Mouse (Mus musculus): ENCODE measurements around the gene Ttc39a. TPM values are rescaled to one million over a fixed set of nuclear protein-coding genes. Genes with fewer than 3 reads are reported as not detected.

Ttc39a gene
- polyA plus RNA-seq, 1 experiment from 2014 or later, result 7.2 TPM

- H3K27me3 ChIP-seq, result no peaks in the 10 kb centered on the region
- CTCF ChIA-PET, result interaction anchor here (1.1 to 1.5 kb wide), 3 partner anchors 28 to 232 kb away, joined by 3 to 6 read pairs (median 3); no protein-coding TSS in a partner anchor
- peak; percentile 81 for TF ChIP-seq CTCF (IDR thresholded peaks at IDR 0.05)
- POLR2A ChIA-PET, result no interaction called here
- in situ Hi-C loops (cut with MboI; ENCODE audit: low pct_unique_long_range_greater_than_20kb), result no loop called here
- no peak for DNase-seq (ENCODE audit: low read depth, low spot score)
- ATAC-seq, result no peak
These were observed 31.8 kb downstream of the Ttc39a start for GRCm38 (mm10) chr4:109437913-109438878.

- TF ChIP-seq CTCF (IDR thresholded peaks at IDR 0.05), result peak; percentile 25
- ChIA-PET POLR2A (interaction anchor here (0.9 kb wide), 1 partner anchor 27 kb away, joined by 3 read pairs; no protein-coding TSS in a partner anchor), CTCF (no interaction called here)
- ATAC-seq (no peak), DNase-seq (ENCODE audit: low read depth, low spot score) (no peak)
- in situ Hi-C loops (cut with MboI; ENCODE audit: low pct_unique_long_range_greater_than_20kb), result no loop called here
- no peaks in the 10 kb centered on the region for H3K27me3 ChIP-seq
These were observed 32.7 kb downstream of the Ttc39a start for GRCm38 (mm10) chr4:109439101-109439500.

- DNase-seq (ENCODE audit: low read depth, low spot score) (no peak), ATAC-seq (no peak)
- TF ChIP-seq CTCF (IDR thresholded peaks at IDR 0.05), result no peak
- in situ Hi-C loops (cut with MboI; ENCODE audit: low pct_unique_long_range_greater_than_20kb), result no loop called here
- ChIA-PET POLR2A (interaction anchor here (0.9 kb wide), 2 partner anchors 26 to 36 kb away, joined by 3 read pairs; no protein-coding TSS in a partner anchor), CTCF (interaction anchor here (1.2 kb wide), 1 partner anchor 36 kb away, joined by 4 read pairs; no protein-coding TSS in a partner anchor)
- no peaks in the 10 kb centered on the region for H3K27me3 ChIP-seq
These were observed 33.4 kb downstream of the Ttc39a start for GRCm38 (mm10) chr4:109439825-109440248.

DNA sequence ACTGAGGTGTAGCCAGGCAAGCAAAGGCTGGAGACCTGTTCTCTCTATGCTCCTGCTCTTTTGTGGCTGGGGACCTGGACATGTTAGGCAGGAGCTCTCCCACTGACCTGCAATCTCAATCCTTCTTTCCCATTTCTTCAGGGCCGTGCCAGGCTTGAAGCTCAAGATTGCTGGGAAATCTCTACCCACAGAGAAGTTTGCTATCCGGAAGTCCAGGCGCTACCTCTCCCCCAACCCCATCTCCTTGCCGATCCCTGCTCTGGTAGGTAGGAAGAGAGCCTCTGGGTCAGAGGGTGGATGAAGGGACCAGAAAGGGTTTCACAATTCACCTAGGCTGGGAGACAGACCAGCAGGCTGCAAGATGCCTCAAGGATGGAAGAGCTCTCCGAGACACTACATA is 34.0 kb downstream of the Ttc39a start:
- no peak for TF ChIP-seq CTCF (IDR thresholded peaks at IDR 0.05)
- DNase-seq (ENCODE audit: low read depth, low spot score) (no peak), ATAC-seq (no peak)
- POLR2A ChIA-PET, result interaction anchor here (0.7 to 0.9 kb wide), 2 partner anchors 30 to 35 kb away, joined by 3 to 4 read pairs; no protein-coding TSS in a partner anchor
- no peaks in the 10 kb centered on the region for H3K27me3 ChIP-seq
- in situ Hi-C loops (cut with MboI; ENCODE audit: low pct_unique_long_range_greater_than_20kb), result no loop called here
- CTCF ChIA-PET, result interaction anchor here (1.1 to 2.2 kb wide), 3 partner anchors 26 to 35 kb away, joined by 3 to 5 read pairs (median 4); no protein-coding TSS in a partner anchor

DNA sequence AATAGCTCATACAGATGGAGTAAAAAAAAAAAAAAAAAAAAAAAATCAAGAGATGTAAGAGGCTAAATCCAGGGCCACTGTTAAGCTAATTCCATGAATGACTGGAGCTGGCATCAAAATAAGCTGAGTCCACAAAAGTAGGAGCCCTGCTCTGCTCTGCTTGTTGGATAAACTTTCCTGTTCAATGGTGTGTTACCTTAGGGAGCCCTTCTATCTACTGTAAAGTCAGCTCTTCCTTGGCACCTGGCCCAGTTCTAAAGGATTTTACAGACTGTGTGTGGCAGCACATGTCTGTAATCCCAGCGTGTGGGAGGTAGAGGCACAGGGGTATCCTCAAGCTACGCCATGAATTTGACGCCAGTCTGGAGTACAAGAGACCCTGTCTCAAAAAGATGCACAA is 34.6 kb downstream of the Ttc39a start:
- POLR2A ChIA-PET, result interaction anchor here (0.7 kb wide), 1 partner anchor 31 kb away, joined by 4 read pairs; no protein-coding TSS in a partner anchor
- in situ Hi-C loops (cut with MboI; ENCODE audit: low pct_unique_long_range_greater_than_20kb), result no loop called here
- no peak for TF ChIP-seq CTCF (IDR thresholded peaks at IDR 0.05)
- DNase-seq (ENCODE audit: low read depth, low spot score) (no peak), ATAC-seq (peak; percentile 47)
- no peaks in the 10 kb centered on the region for H3K27me3 ChIP-seq
- CTCF ChIA-PET, result interaction anchor here (1.1 to 2.2 kb wide), 3 partner anchors 25 to 35 kb away, joined by 3 to 5 read pairs (median 4); no protein-coding TSS in a partner anchor

DNA sequence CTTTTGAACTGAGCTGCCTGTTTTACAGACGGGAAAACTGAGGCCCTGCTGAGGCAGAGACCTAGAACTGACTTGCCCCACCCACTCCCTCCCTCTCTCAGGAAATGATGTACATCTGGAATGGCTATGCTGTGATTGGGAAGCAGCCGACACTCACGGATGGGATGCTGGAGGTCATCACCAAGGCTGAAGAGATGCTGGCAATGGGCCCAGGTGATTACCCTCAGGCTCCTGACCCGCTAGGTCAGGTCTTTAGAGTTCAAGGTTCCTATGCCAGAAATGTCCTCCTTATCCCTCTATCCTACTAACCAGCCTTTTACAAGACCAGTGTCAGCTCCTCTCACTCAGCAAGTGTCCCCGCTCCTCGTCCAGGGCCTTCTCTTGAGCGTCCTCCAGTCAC is 35.7 kb downstream of the Ttc39a start:
- TF ChIP-seq CTCF (IDR thresholded peaks at IDR 0.05), result no peak
- H3K27me3 ChIP-seq, result no peaks in the 10 kb centered on the region
- in situ Hi-C loops (cut with MboI; ENCODE audit: low pct_unique_long_range_greater_than_20kb), result no loop called here
- ATAC-seq (no peak), DNase-seq (ENCODE audit: low read depth, low spot score) (no peak)
- ChIA-PET CTCF (interaction anchor here (1.3 to 2.2 kb wide), 2 partner anchors 18 to 26 kb away, joined by 4 to 5 read pairs; no protein-coding TSS in a partner anchor), POLR2A (interaction anchor here (1.0 kb wide), 1 partner anchor 11 kb away, joined by 4 read pairs; no protein-coding TSS in a partner anchor)

DNA sequence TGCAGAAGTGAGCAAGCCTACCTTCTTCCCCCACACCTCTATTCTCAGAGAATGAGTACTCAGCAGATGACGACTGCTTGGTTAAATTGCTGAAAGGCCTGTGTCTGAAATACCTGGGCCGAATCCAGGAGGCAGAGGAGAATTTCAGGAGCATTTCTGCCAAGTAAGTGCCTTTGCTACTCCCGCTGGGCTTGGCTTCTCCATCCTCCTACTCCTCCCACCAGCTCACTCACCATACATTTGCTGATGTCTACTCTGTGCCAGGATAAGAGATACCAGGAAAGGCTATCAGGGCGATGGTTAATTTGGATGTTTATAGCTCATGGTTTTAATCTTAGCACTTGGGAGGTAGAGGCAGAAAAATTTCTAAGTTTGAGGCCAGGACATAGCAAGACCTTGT is 36.2 kb downstream of the Ttc39a start:
- DNase-seq (ENCODE audit: low read depth, low spot score) (no peak), ATAC-seq (no peak)
- in situ Hi-C loops (cut with MboI; ENCODE audit: low pct_unique_long_range_greater_than_20kb), result no loop called here
- CTCF ChIA-PET, result interaction anchor here (1.3 kb wide), 1 partner anchor 18 kb away, joined by 4 read pairs; no protein-coding TSS in a partner anchor
- H3K27me3 ChIP-seq, result no peaks in the 10 kb centered on the region
- POLR2A ChIA-PET, result interaction anchor here (0.6 kb wide), 2 partner anchors 26 to 56 kb away, joined by 3 to 4 read pairs; no protein-coding TSS in a partner anchor
- TF ChIP-seq CTCF (IDR thresholded peaks at IDR 0.05), result no peak

DNA sequence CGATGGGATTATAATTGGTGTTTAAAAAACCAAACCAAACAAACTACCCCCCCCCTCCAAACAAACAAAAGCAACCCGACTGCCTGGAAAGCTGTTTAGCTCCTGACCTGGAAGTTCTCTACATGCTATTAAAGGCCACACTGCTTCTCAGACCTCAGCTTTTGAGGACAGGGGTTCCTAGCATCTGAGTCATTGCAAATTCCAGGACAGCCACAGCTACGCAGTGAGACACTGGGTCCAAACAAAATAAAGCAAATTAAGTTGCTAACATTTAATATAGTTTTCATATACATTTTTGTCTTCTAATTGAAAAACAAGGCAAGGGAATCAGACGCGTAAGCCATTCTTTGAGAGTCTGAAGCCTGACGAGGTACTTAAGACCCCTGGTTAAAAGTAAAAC is 38.0 kb downstream of the Ttc39a start:
- ATAC-seq (no peak), DNase-seq (ENCODE audit: low read depth, low spot score) (no peak)
- ChIA-PET CTCF (interaction anchor here (1.5 kb wide), 1 partner anchor 16 kb away, joined by 5 read pairs; no protein-coding TSS in a partner anchor), POLR2A (no interaction called here)
- in situ Hi-C loops (cut with MboI; ENCODE audit: low pct_unique_long_range_greater_than_20kb), result no loop called here
- H3K27me3 ChIP-seq, result no peaks in the 10 kb centered on the region
- TF ChIP-seq CTCF (IDR thresholded peaks at IDR 0.05), result no peak

- no peaks in the 10 kb centered on the region for H3K27me3 ChIP-seq
- CTCF ChIA-PET, result interaction anchor here (1.5 kb wide), 1 partner anchor 15 kb away, joined by 5 read pairs; no protein-coding TSS in a partner anchor
- in situ Hi-C loops (cut with MboI; ENCODE audit: low pct_unique_long_range_greater_than_20kb), result no loop called here
- no peak for TF ChIP-seq CTCF (IDR thresholded peaks at IDR 0.05)
- no peak for DNase-seq (ENCODE audit: low read depth, low spot score)
- no peak for ATAC-seq
- POLR2A ChIA-PET, result no interaction called here
These were observed 38.5 kb downstream of the Ttc39a start for GRCm38 (mm10) chr4:109444951-109445350.

GRCm38 (mm10) chr4:109445397-109445796 is 39.0 kb downstream of the Ttc39a start:
- H3K27me3 ChIP-seq, result no peaks in the 10 kb centered on the region
- ATAC-seq (no peak), DNase-seq (ENCODE audit: low read depth, low spot score) (no peak)
- no peak for TF ChIP-seq CTCF (IDR thresholded peaks at IDR 0.05)
- in situ Hi-C loops (cut with MboI; ENCODE audit: low pct_unique_long_range_greater_than_20kb), result no loop called here
- POLR2A ChIA-PET, result no interaction called here
- CTCF ChIA-PET, result interaction anchor here (1.5 kb wide), 1 partner anchor 15 kb away, joined by 5 read pairs; no protein-coding TSS in a partner anchor
